Mouse (Mus musculus): ENCODE measurements at regions not wholly inside any gene's neighbourhood (a gene's known extent, or its start where the extent isn't known, plus 50 kb on each side); places are given as distances from the start of the nearest gene placed in this dataset.

GRCm38 (mm10) chr4:100616161-100616915, 137.7 kb downstream of the Ube2u start:
- no peak for ATAC-seq (replicated peaks; ENCODE audit: low FRiP score, low TSS enrichment, poor library complexity, severe bottlenecking)

DNA sequence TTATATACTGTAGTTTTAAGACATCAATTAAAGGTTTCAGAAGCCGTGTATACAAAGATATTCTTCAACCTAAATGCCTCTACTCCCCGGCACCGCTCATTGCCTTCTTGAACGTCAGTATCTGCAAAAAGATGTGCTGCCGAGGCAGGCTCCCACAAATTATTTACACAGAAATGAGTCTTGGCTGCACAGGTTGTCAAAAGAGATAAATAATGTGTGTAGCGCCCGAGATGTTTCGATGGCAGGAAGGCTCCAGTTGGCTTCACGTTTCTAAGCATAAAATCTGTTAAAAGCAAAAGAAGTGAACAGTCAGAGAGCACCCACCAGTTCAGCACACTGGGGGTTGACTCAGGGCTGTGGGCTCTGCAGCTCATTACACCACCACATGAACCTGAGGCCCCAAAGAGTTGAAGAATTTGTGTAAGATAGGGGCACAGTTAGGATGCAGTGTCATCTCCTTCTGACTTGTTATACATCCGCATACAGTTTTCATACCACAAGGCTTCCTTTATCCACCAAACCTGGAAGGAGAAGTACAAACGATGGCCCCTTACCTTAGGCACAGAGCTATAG, 138.4 kb downstream of the Ube2u start:
- no peak for ATAC-seq (replicated peaks; ENCODE audit: low FRiP score, low TSS enrichment, poor library complexity, severe bottlenecking)

DNA sequence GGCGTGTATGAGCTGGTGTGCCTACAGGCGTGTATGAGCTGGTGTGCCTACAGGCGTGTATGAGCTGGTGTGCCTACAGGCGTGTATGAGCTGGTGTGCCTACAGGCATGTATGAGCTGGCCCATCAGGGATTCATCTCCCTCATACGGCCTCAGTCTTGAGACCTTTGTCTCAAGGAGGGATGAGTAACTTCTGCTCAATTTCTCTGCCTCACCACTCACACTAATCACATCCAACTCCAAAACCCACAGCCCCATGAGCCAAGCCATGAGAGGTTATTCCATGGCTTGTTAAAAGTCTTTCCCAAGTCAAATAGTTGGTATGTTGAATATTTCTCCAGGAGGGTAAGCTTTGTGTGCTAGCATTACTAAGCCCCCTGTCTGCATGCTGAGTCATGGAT, 146.0 kb downstream of the Ube2u start:
- no peak for ATAC-seq (replicated peaks; ENCODE audit: low FRiP score, low TSS enrichment, poor library complexity, severe bottlenecking)

DNA sequence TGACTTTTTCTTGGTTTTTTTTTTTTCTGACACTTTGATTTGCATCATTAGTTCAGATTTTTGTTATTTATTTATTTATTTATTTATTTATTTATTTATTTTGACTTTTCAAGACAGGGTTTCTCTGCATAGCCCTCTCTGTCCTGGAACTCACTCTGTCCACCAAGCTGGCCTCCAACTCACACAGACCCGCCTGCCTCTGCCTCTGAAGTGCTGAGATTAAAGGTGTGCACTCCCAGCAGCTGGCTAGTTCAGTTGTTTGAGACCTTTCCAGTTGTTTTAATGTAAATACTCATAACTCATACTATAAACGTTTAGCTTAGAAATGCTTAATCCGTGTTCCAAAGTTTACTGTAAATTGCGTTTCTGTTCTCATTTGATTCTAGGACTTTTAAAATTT, 147.9 kb downstream of the Ube2u start:
- no peak for ATAC-seq (replicated peaks; ENCODE audit: low FRiP score, low TSS enrichment, poor library complexity, severe bottlenecking)

DNA sequence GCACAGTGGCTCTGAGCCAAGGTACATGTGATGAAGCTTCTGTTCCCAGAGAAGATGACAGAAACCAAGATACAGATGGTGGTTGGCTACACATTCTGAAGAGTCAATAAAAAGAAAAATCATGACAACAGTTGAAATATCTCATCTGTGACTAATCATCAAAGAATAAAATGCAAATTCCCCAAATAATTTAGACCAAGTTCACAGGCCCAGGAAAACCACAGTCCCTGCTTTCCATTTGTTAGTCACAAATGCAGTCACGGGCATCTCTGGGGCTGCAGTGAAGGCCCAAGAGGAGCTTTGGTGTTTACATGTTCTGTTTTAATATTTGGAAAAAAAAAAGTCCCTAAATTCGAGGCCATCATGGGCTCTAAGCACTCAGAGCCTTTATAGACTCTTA, 142.1 kb upstream of the Cachd1 start:
- ATAC-seq (replicated peaks; ENCODE audit: low FRiP score, low TSS enrichment, poor library complexity, severe bottlenecking) = no peak

- ATAC-seq (replicated peaks; ENCODE audit: low FRiP score, low TSS enrichment, poor library complexity, severe bottlenecking) = no peak
Measured at GRCm38 (mm10) chr4:100637597-100637996, 138.9 kb upstream of the Cachd1 start.

DNA sequence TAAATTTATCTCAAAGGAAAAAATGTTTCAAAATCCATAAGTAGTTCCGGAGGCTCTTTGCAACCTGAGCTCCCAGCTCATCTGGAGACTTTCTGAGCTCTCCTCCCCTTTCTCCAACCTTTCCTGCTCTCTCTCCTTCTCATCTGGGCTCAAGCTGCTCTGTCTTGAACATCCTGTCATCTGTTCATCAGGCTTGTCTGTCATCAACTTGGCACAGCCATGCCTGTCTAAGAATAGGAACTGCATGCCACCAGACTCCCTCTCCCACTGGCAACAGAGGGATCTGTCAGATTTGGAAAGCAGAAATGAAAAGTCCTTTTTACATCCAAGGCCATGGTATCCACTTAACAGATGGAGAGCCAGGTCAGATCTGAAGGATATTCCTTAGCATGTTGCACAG, 115.3 kb upstream of the Cachd1 start:
- ATAC-seq (replicated peaks; ENCODE audit: low FRiP score, low TSS enrichment, poor library complexity, severe bottlenecking) = no peak

- ATAC-seq (replicated peaks; ENCODE audit: low FRiP score, low TSS enrichment, poor library complexity, severe bottlenecking) = no peak
Measured at GRCm38 (mm10) chr4:100664619-100665264, 111.7 kb upstream of the Cachd1 start.

- ATAC-seq (replicated peaks; ENCODE audit: low FRiP score, low TSS enrichment, poor library complexity, severe bottlenecking) = no peak
Measured at GRCm38 (mm10) chr4:100670553-100670952, 105.9 kb upstream of the Cachd1 start.

- ATAC-seq (replicated peaks; ENCODE audit: low FRiP score, low TSS enrichment, poor library complexity, severe bottlenecking) = no peak
Measured at GRCm38 (mm10) chr4:100674916-100675315, 101.6 kb upstream of the Cachd1 start.

- no peak for ATAC-seq (replicated peaks; ENCODE audit: low FRiP score, low TSS enrichment, poor library complexity, severe bottlenecking)
Measured at GRCm38 (mm10) chr4:100683757-100684156, 92.7 kb upstream of the Cachd1 start.

DNA sequence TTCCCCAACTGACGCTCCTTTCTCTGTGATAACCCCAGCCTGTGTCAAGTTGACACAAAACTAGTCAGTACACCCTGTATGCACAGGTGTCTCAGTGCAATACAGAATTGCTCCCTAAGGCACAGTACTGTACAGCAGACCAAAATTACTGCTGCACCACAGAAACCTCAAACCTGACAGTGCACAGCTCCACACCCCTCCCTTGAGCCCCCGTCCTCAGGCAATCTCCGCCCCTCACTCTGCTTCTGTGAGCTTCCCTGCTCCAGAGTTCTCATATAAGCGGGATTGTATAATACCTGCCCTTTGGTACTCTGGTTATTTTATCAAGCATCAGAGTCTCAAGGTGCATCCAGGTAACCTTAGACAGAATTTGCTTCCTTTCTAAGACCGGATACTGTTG, 76.5 kb upstream of the Cachd1 start:
- ATAC-seq (replicated peaks; ENCODE audit: low FRiP score, low TSS enrichment, poor library complexity, severe bottlenecking) = no peak

- ATAC-seq (replicated peaks; ENCODE audit: low FRiP score, low TSS enrichment, poor library complexity, severe bottlenecking) = no peak
Measured at GRCm38 (mm10) chr4:100700418-100700817, 76.1 kb upstream of the Cachd1 start.

DNA sequence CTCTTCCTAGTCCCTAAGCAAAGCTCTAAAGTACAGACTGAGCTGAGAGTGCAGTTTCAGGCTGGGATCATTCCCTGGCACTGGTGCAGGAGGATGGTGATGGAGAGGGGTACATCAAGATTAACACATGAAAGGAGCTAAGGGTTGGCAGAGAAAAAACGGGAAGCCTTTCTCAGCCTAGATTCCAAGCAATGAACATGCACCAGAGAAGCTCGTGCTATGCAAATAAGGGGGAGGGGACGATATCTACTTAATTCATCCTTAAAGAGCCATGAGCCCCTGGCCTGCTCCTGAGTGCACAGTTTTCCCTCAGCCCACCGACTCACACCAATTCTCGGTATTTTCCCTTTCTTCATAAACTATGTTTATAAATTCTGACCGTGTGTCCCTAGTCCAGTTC, 70.5 kb upstream of the Cachd1 start:
- ATAC-seq (replicated peaks; ENCODE audit: low FRiP score, low TSS enrichment, poor library complexity, severe bottlenecking) = no peak

GRCm38 (mm10) chr4:100707125-100707524, 69.3 kb upstream of the Cachd1 start:
- ATAC-seq (replicated peaks; ENCODE audit: low FRiP score, low TSS enrichment, poor library complexity, severe bottlenecking) = no peak

DNA sequence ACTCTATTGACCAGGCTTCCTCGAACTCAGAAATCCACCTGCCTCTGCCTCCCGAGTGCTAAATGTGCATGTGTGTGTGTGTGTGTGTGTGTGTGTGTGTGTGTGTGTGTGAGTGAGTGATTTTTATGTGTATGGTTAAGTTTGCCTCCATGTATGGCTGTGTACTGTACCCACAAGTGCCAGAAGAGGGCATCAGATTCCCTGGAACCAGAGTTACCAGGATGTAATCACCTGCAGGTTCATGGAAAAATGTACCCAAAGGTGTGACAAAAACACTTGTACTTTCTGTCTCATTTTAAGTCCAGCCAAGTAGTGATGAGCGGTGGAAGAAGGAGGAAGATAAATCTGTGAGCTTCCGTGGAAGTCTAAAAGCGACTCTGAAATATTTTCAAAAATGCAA, 68.2 kb upstream of the Cachd1 start:
- no peak for ATAC-seq (replicated peaks; ENCODE audit: low FRiP score, low TSS enrichment, poor library complexity, severe bottlenecking)

GRCm38 (mm10) chr4:100714240-100714639, 62.2 kb upstream of the Cachd1 start:
- ATAC-seq (replicated peaks; ENCODE audit: low FRiP score, low TSS enrichment, poor library complexity, severe bottlenecking) = no peak

GRCm38 (mm10) chr4:100717601-100718000, 58.9 kb upstream of the Cachd1 start:
- ATAC-seq (replicated peaks; ENCODE audit: low FRiP score, low TSS enrichment, poor library complexity, severe bottlenecking) = no peak

DNA sequence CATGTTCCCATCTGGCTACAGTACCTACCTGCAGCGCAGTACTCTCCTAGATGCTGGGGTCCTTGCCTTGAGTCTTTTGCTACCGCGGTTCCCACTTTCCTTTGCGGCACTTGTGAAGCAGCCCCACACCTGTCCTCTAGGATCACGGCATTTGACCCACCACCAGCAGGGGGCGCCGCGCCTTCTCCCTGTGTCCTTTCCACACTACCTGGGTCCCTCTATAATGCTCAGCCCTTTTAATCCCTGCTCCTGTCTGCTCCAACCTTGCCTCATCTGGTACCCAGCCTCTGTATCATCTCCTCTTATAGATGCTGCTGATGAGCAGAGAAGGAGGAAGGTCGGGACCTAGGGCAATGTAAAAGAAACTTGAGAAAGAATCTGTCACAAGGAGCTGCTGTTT, 53.9 kb upstream of the Cachd1 start:
- 0 out of 2 replicates have a peak, but pooled peaks have one; percentile 44 for ATAC-seq (replicated peaks; ENCODE audit: low FRiP score, low TSS enrichment, poor library complexity, severe bottlenecking)

GRCm38 (mm10) chr4:100723053-100723452, 53.4 kb upstream of the Cachd1 start:
- ATAC-seq (replicated peaks; ENCODE audit: low FRiP score, low TSS enrichment, poor library complexity, severe bottlenecking) = no peak

- ATAC-seq (replicated peaks; ENCODE audit: low FRiP score, low TSS enrichment, poor library complexity, severe bottlenecking) = no peak
Measured at GRCm38 (mm10) chr4:100725811-100726210, 50.7 kb upstream of the Cachd1 start.
